Mouse (Mus musculus) frontal cortex, postnatal 10 days (tissue): ENCODE measurements at regions not wholly inside any gene's neighbourhood (a gene's known extent, or its start where the extent isn't known, plus 50 kb on each side); places are given as distances from the start of the nearest gene placed in this dataset.

Experiments used
- DNase-seq, 2 experiments: peaks; one replicate each; pipeline ENCODE4 v3.0.0; 2022; ENCODE audit warnings: low spot score in 2 of 2, mixed read lengths in 1 of 2

GRCm38 (mm10) chr5:69678268-69678667 lies 86.1 kb upstream of the Gnpda2 start:
- DNase-seq, result no peak

GRCm38 (mm10) chr5:69665555-69665954 lies 73.4 kb upstream of the Gnpda2 start:
- no peak for DNase-seq

DNA sequence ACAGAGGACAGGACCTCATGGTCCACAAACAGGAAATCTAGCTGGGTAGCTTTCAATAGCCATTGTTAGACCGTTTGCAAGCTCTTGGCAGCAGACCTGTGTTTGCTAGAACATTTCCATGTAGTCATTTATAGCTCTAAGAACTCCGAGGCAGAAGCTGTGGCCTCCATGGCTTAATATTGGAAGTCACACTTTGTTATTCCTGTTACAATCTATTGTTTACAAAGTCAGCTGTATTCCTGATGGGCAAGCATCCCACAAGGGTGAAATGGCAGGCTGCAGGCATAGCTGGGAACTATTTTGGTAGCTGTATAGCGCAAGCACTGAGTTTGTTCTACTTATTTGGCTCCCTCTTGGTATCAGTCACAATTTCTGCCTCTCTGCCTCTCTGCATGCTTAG lies 71.8 kb upstream of the Gnpda2 start:
- DNase-seq, result no peak
